Mouse (Mus musculus) bone marrow, adult 2 months (tissue): Measurements from ENCODE around the gene Ssr1. TPM values are rescaled to one million over a fixed set of nuclear protein-coding genes. Genes with fewer than 3 reads are reported as not detected.

ENCODE experiments used
- H3K27ac ChIP-seq: fragments of 200-500 bp; 2 replicates; pipeline ENCODE4 v1.5.1; 2012; ENCODE audit warnings: low read depth, mild to moderate bottlenecking, control low read depth, inconsistent platforms, low read length; ENCODE audit not compliant: control insufficient read depth, poor library complexity, insufficient read depth
- H3K4me1 ChIP-seq: fragments of 200-500 bp; 2 replicates; pipeline ENCODE4 v1.6.1; 2011; ENCODE audit warnings: low read length; ENCODE audit not compliant: control insufficient read depth, insufficient read depth
- H3K4me3 ChIP-seq: fragments of 200-500 bp; replicated peaks from 2 replicates; pipeline ENCODE3; 2011; ENCODE audit warnings: mild to moderate bottlenecking, low read depth, low read length, control low read depth; ENCODE audit not compliant: control insufficient read depth
- CTCF ChIP-seq: fragments of 200-500 bp; IDR thresholded peaks from 2 replicates; pipeline ENCODE4 v1.5.1; 2011; ENCODE audit warnings: low read length, control low read depth; ENCODE audit not compliant: control insufficient read depth, insufficient read depth
- POLR2A ChIP-seq: fragments of 200-500 bp; IDR thresholded peaks from 2 replicates; pipeline ENCODE4 v1.6.1; 2011; ENCODE audit warnings: low read depth, mild to moderate bottlenecking, control low read depth, low read length, borderline replicate concordance; ENCODE audit not compliant: control insufficient read depth
- WGBS: fragments of 180-500 bp; shearing (Covaris S2); methylation state at CpG from one replicate; pipeline ENCODE4 v1.1.7; 2018; 5-methylcytosine and 5-hydroxymethylcytosine counted together
- polyA plus RNA-seq: library from polyadenylated mRNA; stranded (reverse); fragments of >200 nt; gene quantifications from 2 replicates; pipeline ENCODE4 v1.2.4, GENCODE M21; 2011; ENCODE audit warnings: low replicate concordance; ENCODE audit not compliant: missing spikeins, insufficient read depth, insufficient read length

Gene Ssr1
- polyA plus RNA-seq, 1 experiment, result 56.0 TPM

DNA sequence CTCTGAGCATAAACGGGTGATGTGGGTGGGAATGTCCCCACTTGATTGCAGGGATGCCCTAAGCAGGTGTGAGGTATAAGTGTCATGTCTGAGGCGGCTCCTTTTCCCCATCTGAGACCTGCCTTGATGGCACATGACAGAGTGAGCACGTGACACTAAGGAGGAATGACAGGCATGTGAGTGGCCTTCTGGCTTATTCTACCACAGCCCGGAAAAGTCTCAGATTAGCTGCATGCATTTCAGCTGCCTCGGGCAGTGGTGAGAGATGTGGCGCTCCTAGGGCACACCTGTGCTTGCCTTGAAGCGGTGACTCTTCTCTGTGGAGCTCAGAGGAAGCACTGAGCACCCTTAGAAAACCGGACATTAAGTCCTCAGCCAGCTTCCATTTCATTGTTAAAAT, 48.6 kb downstream of the Ssr1 start:
- TF ChIP-seq POLR2A (no peak), CTCF (no peak)
- no peak overlapping the region for H3K27ac ChIP-seq
- no peak overlapping the region for H3K4me3 ChIP-seq
- 87% methylated on average over 8 of the region's 8 CpGs for WGBS
- H3K4me1 ChIP-seq, result no peaks in the 10 kb centered on the region; the same call in 1 of the 2 replicates

DNA sequence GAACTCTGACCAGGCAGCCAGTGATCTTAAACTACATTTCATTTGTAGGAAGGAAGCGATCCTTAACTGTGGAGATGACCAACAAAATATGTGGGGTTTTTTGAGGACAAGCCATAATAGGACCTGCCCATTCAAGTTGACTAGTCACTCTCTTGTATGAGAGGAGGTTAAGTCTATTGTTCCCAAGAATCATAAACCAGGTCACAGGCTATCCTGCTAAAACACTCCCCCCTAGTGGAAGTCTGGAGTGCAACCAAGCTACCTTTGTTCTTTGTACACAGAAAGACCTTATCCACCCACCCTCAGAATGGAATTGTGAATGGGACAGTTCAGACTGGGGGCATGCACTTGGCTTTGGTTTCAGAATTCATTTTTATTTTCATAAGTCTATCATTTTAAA, 49.7 kb downstream of the Ssr1 start:
- no peak overlapping the region for H3K4me3 ChIP-seq
- TF ChIP-seq CTCF, result no peak
- no peak for TF ChIP-seq POLR2A
- WGBS, result 66% methylated on average over 1 of the region's 1 CpGs
- no peak overlapping the region for H3K27ac ChIP-seq
- no peaks in the 10 kb centered on the region; the same call in 1 of the 2 replicates for H3K4me1 ChIP-seq

DNA sequence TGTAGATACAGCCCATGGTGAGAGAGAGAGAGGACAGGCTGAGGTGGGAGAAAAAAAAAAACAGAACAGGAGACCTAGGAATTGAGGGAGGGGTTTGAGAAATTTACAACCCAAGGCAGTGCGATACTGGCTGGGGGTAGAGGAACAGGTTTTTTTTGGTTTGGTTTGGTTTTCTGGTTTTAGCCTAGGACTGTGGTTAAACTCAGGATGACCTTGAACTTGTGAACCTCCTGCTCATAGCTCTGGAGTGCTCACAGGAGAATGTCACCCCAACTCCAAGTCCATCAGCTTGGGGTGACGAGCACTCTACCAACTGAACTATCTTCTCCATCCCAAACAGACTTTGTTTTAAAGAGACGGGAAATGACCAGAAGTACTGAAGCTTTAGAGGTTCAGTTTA, 50.6 kb downstream of the Ssr1 start:
- H3K27ac ChIP-seq, result no peak overlapping the region
- 88% methylated on average over 3 of the region's 3 CpGs for WGBS
- TF ChIP-seq CTCF (no peak), POLR2A (no peak)
- H3K4me3 ChIP-seq, result no peak overlapping the region
- no peaks in the 10 kb centered on the region; the same call in 1 of the 2 replicates for H3K4me1 ChIP-seq

DNA sequence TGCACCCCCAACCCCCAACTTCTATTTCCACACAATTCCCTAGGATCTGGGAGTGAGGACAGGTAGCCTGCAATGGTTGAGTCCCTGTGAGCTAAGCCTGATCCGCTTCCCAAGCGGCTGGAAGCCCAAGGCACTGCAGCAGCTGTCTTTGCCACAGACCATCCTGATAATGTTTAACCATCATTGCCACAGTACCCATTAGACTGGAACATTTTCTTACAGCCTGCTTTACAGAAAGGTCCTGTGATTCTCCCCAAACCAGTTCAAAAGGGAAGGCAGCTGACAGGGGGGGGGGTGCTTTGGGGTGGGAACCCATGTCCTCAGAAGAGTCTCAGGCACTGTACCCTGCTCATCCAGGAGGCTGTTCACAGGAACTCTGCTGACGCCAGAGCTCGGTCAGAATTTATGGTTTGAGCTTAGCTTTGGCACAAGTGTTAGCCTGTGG, 51.1 kb downstream of the Ssr1 start:
- Histone ChIP-seq H3K27ac (no peak overlapping the region), H3K4me3 (no peak overlapping the region), H3K4me1 (no peaks in the 10 kb centered on the region; the same call in 1 of the 2 replicates)
- 73% methylated on average over 4 of the region's 4 CpGs for WGBS
- TF ChIP-seq POLR2A, result no peak
- TF ChIP-seq CTCF, result no peak

DNA sequence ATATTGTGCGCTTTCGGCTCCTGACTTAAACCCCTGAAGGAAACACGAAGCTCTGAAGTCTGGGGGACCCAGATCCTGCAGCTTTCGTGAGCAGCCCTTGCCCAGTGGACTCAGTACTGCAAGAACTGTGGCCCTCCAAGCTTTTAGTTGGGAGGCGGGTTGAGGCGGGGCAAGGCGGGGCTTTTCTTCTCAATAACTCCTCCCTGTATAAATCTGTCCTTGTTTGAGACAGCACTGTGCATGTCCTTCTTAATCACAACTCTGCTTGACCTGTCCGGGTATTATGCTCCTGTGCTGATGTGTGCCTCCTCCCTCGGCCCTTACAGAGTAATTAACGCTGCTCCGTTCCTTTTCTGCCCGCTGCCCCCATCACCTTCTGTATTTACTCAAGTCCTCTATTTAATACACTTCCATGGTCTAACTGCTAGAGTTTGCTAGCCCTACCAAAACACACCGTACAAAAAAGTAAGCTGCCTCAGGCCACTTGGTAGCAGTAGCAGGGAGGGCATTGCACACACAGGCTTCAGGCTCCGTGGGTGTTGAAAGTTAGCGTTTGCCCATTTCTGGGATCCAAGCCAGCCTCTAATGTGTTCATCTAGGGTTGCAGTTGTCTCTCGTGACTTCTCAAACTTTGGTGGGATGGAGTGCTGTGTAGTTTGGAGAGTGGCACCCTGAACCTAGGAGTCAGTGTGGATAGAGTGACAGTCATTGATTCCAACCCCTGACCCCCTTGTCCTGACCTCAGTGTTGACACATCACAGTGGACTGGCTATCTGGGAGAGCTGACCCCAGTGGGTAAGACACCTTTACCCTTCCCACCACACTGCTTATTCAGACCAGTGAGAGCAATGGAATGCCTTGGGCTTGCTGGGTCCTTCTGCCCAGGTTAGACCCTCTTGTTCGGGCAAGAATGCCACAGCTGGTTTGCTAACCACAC, 51.8 kb downstream of the Ssr1 start:
- no peak overlapping the region for H3K4me3 ChIP-seq
- TF ChIP-seq POLR2A (no peak), CTCF (no peak)
- 80% methylated on average over 17 of the region's 17 CpGs for WGBS
- no peak overlapping the region for H3K27ac ChIP-seq
- no peaks in the 10 kb centered on the region; the same call in 1 of the 2 replicates for H3K4me1 ChIP-seq

DNA sequence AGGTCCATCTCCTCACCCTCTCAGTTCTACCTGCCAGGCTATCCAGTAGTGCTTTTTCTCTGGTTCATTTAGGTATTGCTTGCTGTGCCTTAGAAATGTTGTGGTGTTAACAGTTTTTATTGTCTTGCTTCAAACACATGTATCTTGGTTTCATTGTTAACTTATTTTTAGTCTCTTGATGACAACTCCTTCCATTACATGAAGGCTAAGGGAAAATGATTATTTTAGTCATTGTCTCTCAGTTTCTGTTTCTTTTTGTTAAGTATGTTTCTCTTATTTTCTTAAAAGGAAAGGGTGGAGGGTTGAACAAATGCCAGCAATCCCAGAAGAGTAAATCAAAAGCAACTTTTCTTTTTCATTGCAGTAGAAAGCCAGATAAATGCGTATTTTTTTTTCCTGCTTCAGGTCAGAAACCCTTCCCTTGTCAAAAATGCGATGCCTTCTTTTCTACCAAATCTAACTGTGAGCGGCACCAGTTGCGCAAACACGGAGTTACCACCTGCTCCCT, 52.8 kb downstream of the Ssr1 start:
- Histone ChIP-seq H3K4me3 (no peak overlapping the region), H3K4me1 (no peaks in the 10 kb centered on the region; the same call in 1 of the 2 replicates), H3K27ac (no peak overlapping the region)
- 89% methylated on average over 5 of the region's 5 CpGs for WGBS
- TF ChIP-seq CTCF (no peak), POLR2A (no peak)

DNA sequence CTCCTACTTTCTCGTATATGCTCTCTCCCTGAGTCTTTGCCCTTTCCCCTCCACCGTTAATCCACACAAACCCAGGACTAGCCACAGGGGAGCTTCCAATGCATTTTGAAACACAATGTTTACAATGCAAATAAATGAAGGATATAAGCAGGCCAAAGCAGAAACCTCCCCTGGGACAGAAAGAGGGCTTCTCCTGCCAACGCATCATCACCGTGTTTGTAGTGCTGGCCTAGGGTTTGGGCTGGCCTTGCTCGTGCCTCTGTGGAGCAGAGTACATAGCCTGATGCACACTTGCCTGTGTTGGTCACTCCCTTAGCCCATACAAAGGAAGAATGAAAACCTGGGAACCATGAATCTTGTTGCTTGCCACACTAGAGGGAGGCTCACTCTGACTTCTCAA, 53.4 kb downstream of the Ssr1 start:
- H3K27ac ChIP-seq, result no peak overlapping the region
- no peak overlapping the region for H3K4me3 ChIP-seq
- TF ChIP-seq POLR2A (no peak), CTCF (no peak)
- 88% methylated on average over 5 of the region's 5 CpGs for WGBS
- no peaks in the 10 kb centered on the region; the same call in 1 of the 2 replicates for H3K4me1 ChIP-seq

DNA sequence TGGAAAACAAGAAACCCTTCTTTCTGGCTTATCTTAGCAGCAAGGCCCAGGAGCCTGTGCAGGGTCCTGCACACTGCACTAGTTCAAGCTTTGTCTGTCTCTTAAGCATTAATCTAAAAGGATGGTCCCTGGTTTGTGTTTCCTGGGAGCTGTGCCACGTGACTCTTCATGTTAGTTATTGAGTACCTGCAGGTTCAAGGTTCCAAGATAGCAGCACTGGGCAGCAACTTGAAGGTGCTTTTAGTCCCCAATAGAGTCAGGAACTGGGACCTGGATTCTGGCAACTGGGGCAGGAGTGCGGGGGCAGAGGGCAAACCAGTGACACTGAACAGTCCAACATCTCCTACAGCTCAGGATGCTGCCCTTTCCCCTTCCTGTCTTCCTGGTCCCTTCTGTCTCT, 53.9 kb downstream of the Ssr1 start:
- H3K4me3 ChIP-seq, result no peak overlapping the region
- 91% methylated on average over 2 of the region's 2 CpGs for WGBS
- H3K27ac ChIP-seq, result no peak overlapping the region
- TF ChIP-seq POLR2A (no peak), CTCF (no peak)
- H3K4me1 ChIP-seq, result no peaks in the 10 kb centered on the region; the same call in 1 of the 2 replicates
